Mouse (Mus musculus) ES-Bruce4 (cell line): Measurements from ENCODE around the gene Map3k19. TPM values are rescaled to one million over a fixed set of nuclear protein-coding genes. Genes with fewer than 3 reads are reported as not detected.

Source experiments
- H3K27ac ChIP-seq: 2 replicates; pipeline ENCODE4 v1.5.1; 2012; ENCODE audit warnings: low read length, inconsistent platforms; ENCODE audit not compliant: insufficient read depth
- H3K27me3 ChIP-seq: 2 replicates; pipeline ENCODE4 v1.6.1; 2012; ENCODE audit warnings: mild to moderate bottlenecking, low read length, inconsistent platforms; ENCODE audit not compliant: control insufficient read depth, poor library complexity, insufficient read depth, severe bottlenecking
- H3K36me3 ChIP-seq: 2 replicates; pipeline ENCODE4 v1.6.1; 2012; ENCODE audit warnings: inconsistent platforms, mild to moderate bottlenecking, low read length, moderate library complexity; ENCODE audit not compliant: control insufficient read depth, poor library complexity, insufficient read depth, severe bottlenecking
- H3K4me1 ChIP-seq: one replicate; pipeline ENCODE4 v1.8.1; 2011; ENCODE audit warnings: low read length; ENCODE audit not compliant: control insufficient read depth, insufficient read depth
- H3K4me3 ChIP-seq: 2 replicates; pipeline ENCODE4 v1.5.1; 2011; ENCODE audit warnings: low read depth, mild to moderate bottlenecking, low read length
- H3K9ac ChIP-seq: 2 replicates; pipeline ENCODE4 v1.6.1; 2012; ENCODE audit warnings: low read depth, mild to moderate bottlenecking, inconsistent platforms; ENCODE audit not compliant: poor library complexity, severe bottlenecking
- H3K9me3 ChIP-seq: replicated peaks from 2 replicates; pipeline ENCODE4 v1.6.1; 2012; ENCODE audit warnings: mild to moderate bottlenecking, low read length, inconsistent platforms; ENCODE audit not compliant: control insufficient read depth, poor library complexity, insufficient read depth, severe bottlenecking
- CTCF ChIP-seq: IDR thresholded peaks from one replicate; pipeline ENCODE4 v1.8.1; 2011; ENCODE audit warnings: low read depth, low read length
- EP300 ChIP-seq: IDR thresholded peaks from 2 replicates; pipeline ENCODE4 v1.6.1; 2011; ENCODE audit warnings: low read depth, low read length; ENCODE audit not compliant: insufficient read depth
- POLR2A ChIP-seq: IDR thresholded peaks from one replicate; pipeline ENCODE4 v1.8.1; 2011; ENCODE audit warnings: low read length; ENCODE audit not compliant: insufficient read depth
- polyA plus RNA-seq: library from polyadenylated mRNA; stranded (reverse); fragments of >200 nt; gene quantifications from 2 replicates; pipeline ENCODE4 v1.2.4, GENCODE M21; 2011; ENCODE audit warnings: low read depth; ENCODE audit not compliant: missing spikeins, insufficient read depth, insufficient read length

Gene Map3k19
- polyA plus RNA-seq, 1 experiment, result not detected

- Histone ChIP-seq H3K27ac (no peak overlapping the region), H3K27me3 (no peaks in the 10 kb centered on the region), H3K4me3 (no peak overlapping the region), H3K9me3 (no peaks in the 10 kb centered on the region; the same call in 1 of the 2 replicates), H3K4me1 (no peaks in the 10 kb centered on the region), H3K36me3 (no peaks in the 10 kb centered on the region), H3K9ac (no peak overlapping the region)
- TF ChIP-seq EP300 (no peak), CTCF (no peak), POLR2A (no peak)
Observed at GRCm38 (mm10) chr1:127861900-127862299, 7.1 kb upstream of the Map3k19 start.

- Histone ChIP-seq H3K9ac (no peak overlapping the region), H3K27ac (no peak overlapping the region), H3K36me3 (no peaks in the 10 kb centered on the region), H3K4me1 (no peaks in the 10 kb centered on the region), H3K9me3 (no peaks in the 10 kb centered on the region; the same call in 1 of the 2 replicates), H3K27me3 (no peaks in the 10 kb centered on the region), H3K4me3 (no peak overlapping the region)
- TF ChIP-seq POLR2A (no peak), EP300 (no peak), CTCF (no peak)
Observed at GRCm38 (mm10) chr1:127860492-127860891, 5.7 kb upstream of the Map3k19 start.

GRCm38 (mm10) chr1:127859799-127860400, 5.1 kb upstream of the Map3k19 start:
- no peaks in the 10 kb centered on the region for H3K4me1 ChIP-seq
- no peaks in the 10 kb centered on the region for H3K27me3 ChIP-seq
- H3K9me3 ChIP-seq, result no peaks in the 10 kb centered on the region; the same call in 1 of the 2 replicates
- TF ChIP-seq POLR2A (no peak), EP300 (no peak), CTCF (no peak)
- H3K27ac ChIP-seq, result no peak overlapping the region
- H3K4me3 ChIP-seq, result no peak overlapping the region
- H3K36me3 ChIP-seq, result no peaks in the 10 kb centered on the region
- H3K9ac ChIP-seq, result no peak overlapping the region

GRCm38 (mm10) chr1:127858945-127859648, 4.3 kb upstream of the Map3k19 start:
- Histone ChIP-seq H3K4me1 (no peaks in the 10 kb centered on the region), H3K27ac (no peak overlapping the region), H3K9me3 (no peaks in the 10 kb centered on the region; the same call in 1 of the 2 replicates), H3K27me3 (no peaks in the 10 kb centered on the region), H3K4me3 (no peak overlapping the region), H3K9ac (no peak overlapping the region), H3K36me3 (no peaks in the 10 kb centered on the region)
- TF ChIP-seq POLR2A (no peak), EP300 (no peak), CTCF (no peak)

- no peaks in the 10 kb centered on the region for H3K9me3 ChIP-seq
- no peak for TF ChIP-seq POLR2A
- no peak for TF ChIP-seq CTCF
- TF ChIP-seq EP300, result no peak
- no peak overlapping the region for H3K4me3 ChIP-seq
- no peak overlapping the region for H3K27ac ChIP-seq
- H3K36me3 ChIP-seq, result no peaks in the 10 kb centered on the region
- no peaks in the 10 kb centered on the region for H3K4me1 ChIP-seq
- no peaks in the 10 kb centered on the region for H3K27me3 ChIP-seq
- H3K9ac ChIP-seq, result no peak overlapping the region
Observed at GRCm38 (mm10) chr1:127850075-127850610, 4.7 kb downstream of the Map3k19 start.

GRCm38 (mm10) chr1:127845472-127845871, 9.4 kb downstream of the Map3k19 start:
- Histone ChIP-seq H3K27me3 (no peaks in the 10 kb centered on the region), H3K4me1 (no peaks in the 10 kb centered on the region)
- no peak for TF ChIP-seq POLR2A
- TF ChIP-seq CTCF, result no peak
- no peak for TF ChIP-seq EP300

More at GRCm38 (mm10) chr1:127845472-127845871, 9.4 kb downstream of the Map3k19 start:
- no peak overlapping the region for H3K9ac ChIP-seq
- H3K4me3 ChIP-seq, result no peak overlapping the region
- H3K27ac ChIP-seq, result no peak overlapping the region
- no peaks in the 10 kb centered on the region for H3K36me3 ChIP-seq
- no peaks in the 10 kb centered on the region for H3K9me3 ChIP-seq
